Mouse (Mus musculus) testis, adult 2 months (tissue): ENCODE results near the gene Rasd2. TPM values are rescaled to one million over a fixed set of nuclear protein-coding genes. Genes with fewer than 3 reads are reported as not detected.

Experiments used
- H3K27ac ChIP-seq: fragments of 200-500 bp; 2 replicates; pipeline ENCODE4 v1.5.1; 2012; ENCODE audit warnings: low read depth, low read length; ENCODE audit not compliant: control insufficient read depth, insufficient read depth
- H3K27me3 ChIP-seq: fragments of 200-500 bp; 2 replicates; pipeline ENCODE4 v1.6.1; 2012; ENCODE audit warnings: mild to moderate bottlenecking, low read length, moderate library complexity; ENCODE audit not compliant: control insufficient read depth, insufficient read depth
- H3K36me3 ChIP-seq: fragments of 200-500 bp; 2 replicates; pipeline ENCODE4 v1.6.1; 2012; ENCODE audit warnings: mild to moderate bottlenecking, low read length; ENCODE audit not compliant: control insufficient read depth, insufficient read depth
- H3K4me1 ChIP-seq: fragments of 200-500 bp; 2 replicates; pipeline ENCODE4 v1.6.1; 2012; ENCODE audit warnings: low read length; ENCODE audit not compliant: control insufficient read depth, insufficient read depth
- H3K4me3 ChIP-seq: fragments of 200-500 bp; 2 replicates; pipeline ENCODE4 v1.5.1; 2012; ENCODE audit warnings: low read depth, mild to moderate bottlenecking, low read length, moderate library complexity, mixed read lengths; ENCODE audit not compliant: control insufficient read depth
- CTCF ChIP-seq: fragments of 200-500 bp; IDR thresholded peaks from 2 replicates; pipeline ENCODE4 v1.5.1; 2012; ENCODE audit warnings: low read depth, mild to moderate bottlenecking, inconsistent platforms, low read length, moderate library complexity; ENCODE audit not compliant: control insufficient read depth, insufficient read depth, insufficient replicate concordance
- POLR2A ChIP-seq: fragments of 200-500 bp; IDR thresholded peaks from 2 replicates; pipeline ENCODE4 v1.6.1; 2012; ENCODE audit warnings: low read depth, mild to moderate bottlenecking, inconsistent platforms, low read length, moderate library complexity; ENCODE audit not compliant: control insufficient read depth
- polyA plus RNA-seq: library from polyadenylated mRNA; depleted of rRNA; stranded (reverse); fragments of >200 nt; gene quantifications from 2 replicates; pipeline ENCODE4 v1.2.3, GENCODE M21; 2012; rRNA removed

Gene Rasd2
- 5.1 and 6.1 TPM in 2 replicates for polyA plus RNA-seq

DNA sequence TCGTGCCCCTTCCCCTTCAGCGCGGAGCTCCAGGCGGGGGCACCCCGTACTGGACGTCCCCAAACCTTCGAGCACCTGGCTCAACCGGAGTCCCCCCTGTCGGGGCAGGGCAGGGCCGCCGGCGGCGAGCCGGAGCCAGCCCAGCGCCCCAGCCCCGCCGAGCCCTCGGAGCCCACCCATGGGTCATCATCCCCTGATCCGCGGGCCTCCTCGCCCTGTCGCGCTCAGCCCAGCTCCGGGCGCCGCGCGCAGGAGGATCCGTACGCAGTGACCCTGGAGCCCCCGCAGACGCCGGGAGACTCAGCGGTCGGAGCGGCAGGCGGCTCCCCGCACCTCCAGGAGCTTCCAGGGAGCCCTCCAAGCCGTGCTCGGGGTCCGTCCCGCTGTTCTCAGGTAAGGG is at the start of gene Rasd2:
Rasd2 (plus strand) TSS at position 259 of the 400 bp plus-strand sequence.
- TF ChIP-seq CTCF (no peak), POLR2A (no peak)
- Histone ChIP-seq H3K27ac (peak within 1 kb of the TSS; percentile 68), H3K4me1 (peaks cover 15% of the 10 kb centered on the region), H3K36me3 (no peaks in the 10 kb centered on the region), H3K27me3 (no peaks in the 10 kb centered on the region), H3K4me3 (peak within 1 kb of the TSS; percentile 92)

DNA sequence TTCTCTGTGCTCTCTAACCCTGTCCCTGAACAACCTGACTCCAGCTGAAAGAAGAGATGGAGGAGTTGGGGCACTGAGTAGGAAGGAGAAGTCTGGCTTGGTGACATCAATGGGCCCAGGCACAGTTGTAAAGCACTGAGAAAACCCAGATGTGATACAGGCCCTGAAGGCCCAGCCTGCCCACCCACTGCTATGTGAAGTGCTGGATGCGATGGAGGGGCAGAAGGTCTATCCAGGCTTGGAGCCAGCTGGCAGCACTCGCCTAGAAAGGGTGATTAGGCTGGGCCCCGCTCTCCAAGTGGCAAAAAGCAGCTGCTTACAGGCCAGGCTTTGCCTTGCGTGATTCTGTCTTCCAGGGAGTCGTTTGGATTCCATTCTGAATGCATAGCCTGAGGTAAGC is 44.4 kb upstream of the Rasd2 start:
- Histone ChIP-seq H3K4me3 (no peak overlapping the region), H3K4me1 (no peaks in the 10 kb centered on the region), H3K27me3 (no peaks in the 10 kb centered on the region), H3K27ac (no peak overlapping the region), H3K36me3 (no peaks in the 10 kb centered on the region)
- TF ChIP-seq POLR2A (no peak), CTCF (no peak)

DNA sequence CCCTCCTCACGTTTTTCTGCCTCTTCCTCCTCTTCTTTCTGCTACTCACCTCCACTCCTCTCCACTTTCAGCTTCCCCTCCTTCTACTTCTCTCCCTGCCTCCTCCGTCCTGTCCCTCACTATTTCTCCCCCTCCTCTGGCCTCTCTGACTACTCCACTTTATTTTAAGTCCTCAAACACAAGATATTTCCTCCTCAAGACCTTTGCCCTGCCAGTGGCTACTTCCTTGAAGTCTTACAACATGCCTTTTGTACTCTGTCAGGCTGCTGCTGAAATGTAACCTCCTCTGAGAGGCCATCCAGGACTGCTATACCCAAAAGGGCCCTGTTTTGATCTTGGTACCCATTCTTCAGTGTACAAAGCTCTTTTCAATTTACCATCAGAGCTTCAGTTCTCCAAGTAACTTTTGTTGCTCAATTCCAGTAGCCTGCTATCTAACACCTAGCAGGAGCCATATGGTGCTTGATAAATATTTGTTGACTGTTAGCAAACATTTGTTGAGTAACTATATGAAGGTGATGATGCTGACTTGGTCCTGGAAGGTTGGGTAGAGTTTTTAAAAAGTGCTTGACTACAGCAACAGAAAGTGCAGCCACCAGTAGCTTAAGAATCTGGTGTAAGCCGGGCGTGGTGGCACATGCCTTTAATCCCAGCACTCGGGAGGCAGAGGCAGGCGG is 41.6 kb upstream of the Rasd2 start:
- no peaks in the 10 kb centered on the region for H3K4me1 ChIP-seq
- H3K27me3 ChIP-seq, result no peaks in the 10 kb centered on the region
- H3K27ac ChIP-seq, result no peak overlapping the region
- no peaks in the 10 kb centered on the region for H3K36me3 ChIP-seq
- H3K4me3 ChIP-seq, result no peak overlapping the region
- no peak for TF ChIP-seq POLR2A
- TF ChIP-seq CTCF, result no peak

DNA sequence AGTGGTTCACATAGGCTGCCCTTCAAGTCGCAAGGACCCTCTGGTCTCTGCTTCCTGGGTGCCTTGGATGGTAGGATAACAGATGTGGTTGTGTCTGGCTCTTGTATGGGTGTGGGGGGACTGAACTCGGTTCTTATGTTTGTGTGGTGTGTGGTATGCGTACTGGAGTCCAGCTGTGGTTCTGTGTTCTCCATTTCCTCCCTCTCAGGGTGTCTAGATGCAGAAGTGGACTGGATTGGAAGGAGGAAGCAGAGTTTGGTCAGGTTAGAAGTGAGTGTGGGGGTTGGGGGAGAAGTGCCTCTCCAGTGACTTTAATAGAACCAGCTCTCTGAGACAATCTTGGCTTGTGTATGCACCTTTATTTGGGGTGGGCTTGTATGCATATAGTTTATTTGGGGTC is 20.7 kb upstream of the Rasd2 start:
- no peaks in the 10 kb centered on the region for H3K4me1 ChIP-seq
- H3K4me3 ChIP-seq, result no peak overlapping the region
- H3K27me3 ChIP-seq, result no peaks in the 10 kb centered on the region
- no peak for TF ChIP-seq POLR2A
- no peak for TF ChIP-seq CTCF
- no peaks in the 10 kb centered on the region for H3K36me3 ChIP-seq
- no peak overlapping the region for H3K27ac ChIP-seq

DNA sequence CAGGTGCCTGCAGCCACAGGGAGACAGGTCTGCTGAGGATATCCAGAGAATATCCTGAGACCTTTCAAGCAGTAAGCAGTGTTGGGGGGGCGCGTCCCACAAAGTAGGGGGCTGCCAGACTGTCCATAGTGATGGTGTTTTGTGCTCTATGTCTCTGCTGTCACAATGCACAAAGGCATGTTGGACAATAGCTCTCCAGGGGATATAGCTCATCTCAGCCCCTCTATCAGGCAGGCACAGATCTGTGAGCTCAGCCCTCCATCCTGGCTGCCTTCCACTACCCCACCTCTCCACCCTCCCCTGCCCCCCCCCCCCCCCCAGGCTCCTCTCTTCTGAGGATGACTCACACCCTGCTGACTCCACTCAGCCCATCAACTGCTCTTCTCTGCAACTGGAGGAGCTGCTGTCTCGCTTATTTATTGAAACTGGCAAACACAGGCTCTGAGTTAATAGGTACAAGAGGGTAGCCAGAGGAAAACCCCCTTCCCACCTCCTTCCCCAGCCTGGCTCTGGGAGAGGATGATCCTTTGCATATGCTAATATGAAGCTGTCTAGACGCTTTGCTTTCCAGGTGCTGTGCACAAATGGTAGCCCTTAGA is 19.2 kb upstream of the Rasd2 start:
- TF ChIP-seq POLR2A (no peak), CTCF (no peak)
- Histone ChIP-seq H3K27ac (no peak overlapping the region), H3K4me3 (no peak overlapping the region), H3K27me3 (no peaks in the 10 kb centered on the region), H3K4me1 (peaks cover 4% of the 10 kb centered on the region; the same call in 1 of the 2 replicates), H3K36me3 (no peaks in the 10 kb centered on the region)

DNA sequence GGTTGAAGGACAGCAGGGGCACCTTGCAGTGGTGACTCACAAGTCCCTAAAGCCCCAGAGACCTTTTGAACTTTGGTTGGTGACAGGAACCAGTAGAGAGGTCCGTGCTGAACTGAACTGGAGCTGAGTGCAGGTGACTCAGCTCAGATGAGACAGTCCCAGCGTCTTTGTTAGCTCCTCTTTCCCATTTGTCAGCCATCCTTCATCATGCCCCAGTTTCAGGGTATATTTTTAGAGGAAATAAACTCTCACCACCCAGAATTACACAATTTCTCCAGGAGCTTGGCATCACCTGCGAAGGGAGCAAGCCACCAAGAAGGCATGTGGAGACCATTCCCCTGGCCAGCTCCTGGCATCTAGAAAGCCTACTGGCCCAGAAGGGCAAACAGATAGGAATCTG is 16.6 kb upstream of the Rasd2 start:
- peaks cover 4% of the 10 kb centered on the region; the same call in 1 of the 2 replicates for H3K4me1 ChIP-seq
- H3K4me3 ChIP-seq, result no peak overlapping the region
- no peak overlapping the region for H3K27ac ChIP-seq
- H3K36me3 ChIP-seq, result no peaks in the 10 kb centered on the region
- TF ChIP-seq CTCF (no peak), POLR2A (no peak)
- H3K27me3 ChIP-seq, result no peaks in the 10 kb centered on the region

DNA sequence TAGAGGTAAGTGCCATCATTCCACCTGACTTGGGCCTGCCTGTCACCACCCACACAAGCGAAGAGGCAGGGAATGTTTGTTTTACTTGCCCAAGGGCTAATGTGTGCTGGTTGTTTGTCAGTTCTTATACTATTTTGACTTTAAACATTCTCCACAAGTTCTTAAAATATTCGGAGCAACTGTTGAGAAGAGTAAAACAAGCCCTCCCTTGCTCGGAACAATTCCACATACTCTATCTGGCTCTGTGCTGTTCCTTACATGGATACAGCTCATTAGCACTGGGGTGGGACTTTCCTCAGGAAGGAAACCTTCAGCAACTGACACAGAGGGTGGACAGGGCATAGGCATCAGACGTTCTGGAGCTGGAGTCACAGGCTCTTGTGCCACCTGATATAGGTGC is 15.9 kb upstream of the Rasd2 start:
- Histone ChIP-seq H3K27ac (no peak overlapping the region), H3K4me1 (peaks cover 4% of the 10 kb centered on the region; the same call in 1 of the 2 replicates), H3K36me3 (no peaks in the 10 kb centered on the region), H3K4me3 (no peak overlapping the region), H3K27me3 (no peaks in the 10 kb centered on the region)
- no peak for TF ChIP-seq POLR2A
- TF ChIP-seq CTCF, result no peak

DNA sequence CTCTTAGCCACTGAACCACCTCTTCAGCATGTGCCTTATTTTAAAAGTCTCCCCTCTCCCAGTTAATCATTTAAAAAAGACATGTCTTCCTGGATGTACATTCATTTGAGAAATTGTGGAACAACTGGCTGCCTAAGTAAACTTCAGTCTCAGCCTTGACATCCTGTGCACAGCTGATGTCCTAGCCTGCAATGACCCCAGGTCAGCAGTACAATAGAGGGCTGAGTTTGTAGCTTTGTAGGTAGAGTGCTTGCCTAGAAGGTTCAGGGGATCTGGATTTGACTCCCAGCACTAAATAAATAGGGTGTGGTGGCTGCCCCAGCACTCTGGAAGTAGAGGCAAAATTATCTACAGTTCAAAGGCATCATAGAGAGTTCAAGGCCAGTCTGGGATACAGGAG is 15.4 kb upstream of the Rasd2 start:
- H3K36me3 ChIP-seq, result no peaks in the 10 kb centered on the region
- no peak overlapping the region for H3K4me3 ChIP-seq
- no peak for TF ChIP-seq POLR2A
- no peak for TF ChIP-seq CTCF
- peaks cover 4% of the 10 kb centered on the region; the same call in 1 of the 2 replicates for H3K4me1 ChIP-seq
- no peaks in the 10 kb centered on the region for H3K27me3 ChIP-seq
- H3K27ac ChIP-seq, result no peak overlapping the region
